Mouse (Mus musculus) 416B (cell line): ENCODE data around the gene Chd6.

Source experiments
- DNase-seq: peaks from one replicate; pipeline ENCODE4 v3.0.0; 2011; ENCODE audit warnings: low read depth

Gene Chd6

DNA sequence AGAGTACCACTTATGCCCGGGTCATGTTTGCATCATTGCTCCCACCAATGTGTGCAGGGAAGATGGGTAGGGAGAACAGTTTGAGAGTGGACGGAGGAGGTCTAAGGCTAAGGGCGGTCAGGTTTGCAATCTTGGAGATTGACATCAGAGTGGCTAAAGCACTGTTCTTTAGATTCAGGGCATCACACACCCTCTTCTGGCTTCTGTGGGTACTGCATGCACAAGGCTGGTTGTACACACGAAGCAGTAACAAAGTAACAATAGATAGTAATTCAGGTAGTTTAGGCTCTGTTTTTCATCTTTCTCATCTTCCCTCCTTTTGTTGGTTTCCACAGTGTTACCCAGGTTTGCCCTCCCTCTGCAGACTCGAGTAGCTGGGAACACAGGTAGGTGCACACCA is 177.5 kb downstream of the Chd6 start:
- no peak for DNase-seq

DNA sequence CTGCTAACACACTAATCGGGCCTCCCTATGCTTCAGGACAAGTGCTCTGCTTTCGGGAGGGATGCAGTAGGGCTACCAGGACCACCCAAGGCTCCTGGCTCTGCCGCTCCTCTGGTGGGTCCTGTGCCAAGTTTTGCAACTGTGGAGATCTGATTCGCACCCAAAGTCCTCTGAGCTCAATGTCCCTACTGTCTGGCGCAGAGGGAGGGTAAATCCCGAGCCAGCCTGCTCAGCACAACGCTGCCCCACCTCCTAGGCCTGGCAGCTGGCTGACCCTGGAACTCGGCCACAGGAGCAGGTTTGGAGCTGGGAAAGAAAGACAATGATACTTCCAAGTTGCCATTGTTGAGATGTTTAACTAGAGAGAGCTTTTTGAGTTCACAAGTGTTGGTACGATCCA is 183.7 kb downstream of the Chd6 start:
- no peak for DNase-seq

DNA sequence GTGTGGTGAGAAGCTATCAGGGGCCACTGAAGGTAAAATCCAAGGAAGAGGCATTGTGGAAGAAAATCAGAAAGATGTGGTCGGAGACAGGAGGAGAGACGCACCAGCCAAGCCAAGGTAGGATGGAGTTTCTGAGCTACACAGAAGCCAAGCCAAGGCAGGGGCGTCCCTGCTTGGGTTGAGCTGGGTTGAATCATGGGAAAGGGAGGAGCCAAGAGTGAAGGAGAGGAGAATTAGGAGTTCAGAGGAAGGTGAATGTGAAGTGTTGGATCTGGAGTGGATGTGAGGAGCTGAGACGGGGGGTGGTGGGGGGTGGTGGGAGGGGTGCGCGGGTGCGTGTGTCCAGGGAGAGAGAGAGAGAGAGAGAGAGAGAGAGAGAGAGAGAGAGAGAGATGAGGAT is 187.6 kb downstream of the Chd6 start:
- no peak for DNase-seq

DNA sequence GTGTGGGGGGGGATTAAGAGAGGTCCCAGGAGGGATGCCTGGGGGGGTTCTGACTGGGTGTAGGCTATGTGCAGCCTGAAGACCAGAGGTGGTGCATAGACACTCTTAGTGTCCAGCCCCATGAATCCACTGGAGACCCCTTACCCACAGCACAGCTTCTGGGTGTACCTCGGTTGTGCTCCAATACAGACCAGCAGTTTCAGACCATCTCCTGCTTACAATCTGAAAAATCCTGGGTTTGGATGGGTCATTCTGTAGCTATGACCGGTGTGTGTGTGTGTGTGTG is 190.0 kb downstream of the Chd6 start:
- DNase-seq, result no peak

DNA sequence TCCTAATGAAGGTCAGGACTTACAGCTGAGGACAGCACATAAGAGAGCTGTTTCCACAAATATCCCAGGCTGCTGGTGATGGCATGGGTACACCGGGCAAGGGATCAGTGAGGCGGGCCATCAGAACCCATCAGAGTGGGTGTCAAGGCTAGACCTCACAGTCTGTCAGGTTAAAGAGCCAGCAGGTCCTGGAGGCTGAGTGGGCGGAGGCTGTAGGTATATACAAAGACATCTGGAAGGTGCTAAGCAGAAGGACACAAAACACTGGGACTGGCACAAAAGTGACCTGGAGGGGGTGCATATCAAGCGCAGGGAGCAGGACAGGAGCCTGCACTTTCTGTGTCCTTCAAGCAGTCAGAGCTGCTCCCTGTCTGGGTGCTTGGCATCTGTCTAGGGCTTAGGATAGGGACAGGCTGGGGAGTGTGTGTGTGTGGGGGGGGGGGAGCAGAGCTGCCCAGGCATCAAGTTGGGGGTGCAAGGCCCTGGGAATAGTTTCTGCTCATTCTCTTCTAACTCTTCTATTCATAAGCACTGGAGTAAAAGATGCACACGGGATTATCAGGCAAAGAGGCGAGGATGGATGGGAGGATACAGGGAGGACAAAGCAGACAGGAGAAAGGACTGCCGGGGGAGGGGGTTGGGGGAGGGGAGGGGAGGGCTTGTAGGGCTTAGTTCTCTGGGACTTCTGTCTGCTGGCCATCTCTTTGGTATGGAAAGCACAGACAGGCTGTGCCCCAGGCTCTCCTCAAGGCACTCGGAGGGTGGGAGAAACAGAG is 190.5 kb downstream of the Chd6 start:
- DNase-seq, result no peak

DNA sequence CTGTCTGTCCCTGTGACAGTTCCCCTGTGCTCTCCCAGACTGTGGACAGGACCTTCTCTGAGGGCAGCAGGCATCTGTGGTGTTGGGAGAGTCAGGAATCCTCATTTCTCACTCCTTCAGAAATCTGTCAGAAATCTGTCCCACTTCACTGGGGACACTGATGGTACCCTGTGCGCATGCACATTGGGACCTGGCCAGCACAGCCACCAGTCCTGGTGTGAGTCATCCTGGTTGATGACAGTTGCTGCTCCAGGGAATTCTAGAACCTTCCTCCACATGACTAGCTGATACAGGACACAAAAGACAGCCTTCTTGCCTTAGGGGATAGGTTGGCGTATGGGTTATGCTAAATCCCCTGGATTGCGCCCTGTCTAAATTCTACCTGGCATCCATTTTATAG is 191.6 kb downstream of the Chd6 start:
- DNase-seq, result no peak

DNA sequence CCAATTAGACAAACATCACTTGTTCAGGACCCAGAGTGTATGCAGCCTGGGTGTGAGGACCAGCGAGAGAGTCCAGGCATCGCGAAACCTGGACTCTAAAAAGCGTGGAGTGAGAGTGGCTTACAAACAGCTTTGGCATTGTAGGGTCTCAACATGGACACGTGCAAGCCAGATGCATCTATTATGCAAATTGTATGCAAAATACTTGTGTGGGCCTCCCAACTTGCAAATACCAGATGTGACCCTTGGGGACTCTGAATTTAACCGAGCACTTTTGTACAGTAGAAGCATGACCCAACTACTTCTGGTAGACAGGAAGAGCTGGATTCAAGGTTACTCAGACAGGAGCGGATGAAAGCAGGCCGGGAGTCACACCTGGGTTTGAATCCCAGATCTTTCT is 192.2 kb downstream of the Chd6 start:
- no peak for DNase-seq

DNA sequence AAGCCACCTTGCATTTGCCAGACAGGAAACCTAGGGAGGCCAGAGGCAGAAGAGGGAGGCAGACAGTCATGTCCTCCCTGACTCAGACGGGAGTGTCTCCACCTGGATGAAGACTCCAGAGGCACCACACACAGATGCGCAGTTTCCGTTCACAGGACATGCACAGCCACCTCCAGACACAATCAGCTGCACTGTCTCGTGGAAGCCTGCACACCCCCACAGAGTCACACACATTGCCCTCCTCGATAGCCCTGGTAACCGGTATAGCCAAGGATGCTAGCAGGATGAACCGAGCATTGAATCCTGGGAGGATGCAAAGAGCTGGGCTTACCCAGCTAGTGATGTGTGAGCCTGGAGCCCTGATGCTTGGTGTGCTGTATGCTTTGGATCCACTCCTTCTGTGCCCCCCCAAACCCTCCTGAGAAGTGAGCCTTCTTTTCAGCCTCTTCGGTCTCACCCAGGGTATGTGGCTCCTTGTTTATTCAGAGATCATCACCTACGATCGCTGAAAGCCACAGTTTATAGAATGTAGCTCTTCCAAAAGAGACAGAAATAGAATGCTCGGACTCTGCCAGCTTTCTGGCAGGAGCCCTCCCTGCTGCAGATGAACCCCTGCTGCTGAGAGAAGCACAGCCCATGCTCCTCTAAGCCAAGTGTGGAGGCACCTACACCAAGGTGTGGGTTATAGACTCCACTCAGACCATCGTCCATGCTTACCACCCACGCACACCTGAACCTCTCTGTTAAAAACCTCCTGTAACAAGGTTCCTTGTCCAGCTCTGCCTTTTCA is 192.9 kb downstream of the Chd6 start:
- no peak for DNase-seq

DNA sequence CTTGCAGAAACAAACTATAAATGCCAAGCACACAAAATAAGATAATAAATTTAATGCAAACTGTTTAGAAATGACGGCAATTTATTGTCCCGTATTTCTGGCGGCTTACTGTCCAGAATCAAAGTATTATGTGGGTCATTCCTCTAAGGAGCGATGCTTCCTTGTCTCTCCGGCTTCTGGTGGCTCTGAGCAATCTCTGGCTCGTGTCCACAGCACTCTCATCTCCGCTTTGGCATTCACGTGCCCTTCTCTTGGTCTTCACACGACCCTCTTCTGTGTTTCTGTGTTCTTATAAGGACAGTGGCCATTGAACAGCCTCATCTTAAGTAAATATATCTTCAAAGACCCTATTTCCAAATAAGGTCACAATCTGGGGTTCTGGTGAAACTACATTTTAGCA is 194.2 kb downstream of the Chd6 start:
- no peak for DNase-seq

DNA sequence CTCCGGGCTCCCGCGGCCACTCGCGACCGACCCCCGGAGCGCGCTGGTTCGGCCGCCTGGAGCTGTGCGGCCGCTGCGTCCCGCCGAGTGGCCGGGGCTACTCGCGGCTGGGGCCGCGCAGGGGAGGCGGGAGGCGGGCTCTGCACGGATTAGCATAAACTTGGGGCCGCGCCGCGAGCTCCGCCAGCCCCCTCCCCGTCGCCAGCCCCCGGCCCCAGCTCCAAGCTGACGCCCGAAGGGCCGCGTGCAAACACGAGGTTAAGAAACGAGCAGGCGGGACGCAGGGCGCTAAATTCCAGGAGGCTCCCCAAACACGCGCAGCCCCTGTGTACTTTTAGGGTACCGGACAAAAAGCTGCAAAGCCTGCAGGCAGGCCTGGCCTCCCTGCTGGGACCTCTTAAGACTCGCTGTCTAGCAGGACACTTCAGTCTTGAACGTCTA is 196.6 kb downstream of the Chd6 start, which contains the start of gene Emilin3:
Gene Emilin3 (minus strand): TSS at position 98 of the 441 bp plus-strand sequence.
- DNase-seq, result no peak

DNA sequence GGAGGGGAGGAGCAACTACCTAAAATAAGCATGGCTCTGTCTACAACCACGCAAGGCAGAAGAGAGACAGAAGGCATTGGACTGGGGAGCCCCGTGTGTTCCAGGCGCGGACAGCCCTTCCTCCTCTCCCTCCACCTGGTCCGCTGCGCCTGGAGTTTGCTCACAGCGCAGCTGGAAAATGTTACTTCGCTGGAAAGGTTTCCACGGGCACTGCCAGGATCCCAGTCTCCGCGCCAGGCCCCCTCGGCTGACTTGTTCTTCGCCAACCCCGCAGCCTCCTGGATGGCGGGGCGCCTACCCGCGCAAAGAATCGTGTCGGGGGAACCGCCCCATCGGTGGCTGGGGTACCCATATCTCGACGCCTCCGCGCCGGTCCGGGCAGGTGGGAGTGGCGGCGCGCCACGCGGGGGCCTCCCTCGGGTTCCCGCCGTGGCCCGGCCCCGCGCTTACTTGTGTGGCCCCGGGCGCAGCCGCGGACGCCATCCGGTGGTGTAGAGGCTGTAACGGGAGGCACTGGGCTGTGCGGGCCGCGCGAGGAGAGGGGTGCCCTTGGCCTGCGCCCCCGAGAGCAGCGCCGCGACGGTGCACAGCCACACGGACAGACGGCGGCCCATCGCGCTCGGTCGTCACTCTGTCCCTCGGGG is 197.2 kb downstream of the Chd6 start:
- no peak for DNase-seq

DNA sequence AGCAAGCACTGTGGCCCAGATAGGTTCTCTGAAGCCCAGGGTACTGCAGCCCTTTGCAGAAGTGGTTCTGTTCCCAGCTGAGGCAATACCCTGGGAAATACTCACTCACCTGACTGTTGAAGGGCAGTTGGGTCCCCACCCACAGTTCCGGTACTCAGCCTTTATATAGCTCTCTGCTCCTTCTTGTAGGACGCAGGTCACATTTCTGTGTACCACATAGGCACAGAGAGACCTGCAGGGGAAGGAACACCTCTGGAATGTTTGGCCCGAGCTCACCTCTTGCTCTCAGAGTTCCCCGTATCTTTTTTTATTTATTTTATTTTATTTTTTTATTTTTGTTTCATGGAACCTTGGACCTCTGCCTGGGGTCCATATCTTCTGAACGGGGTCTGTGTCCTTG is 198.2 kb downstream of the Chd6 start:
- no peak for DNase-seq

DNA sequence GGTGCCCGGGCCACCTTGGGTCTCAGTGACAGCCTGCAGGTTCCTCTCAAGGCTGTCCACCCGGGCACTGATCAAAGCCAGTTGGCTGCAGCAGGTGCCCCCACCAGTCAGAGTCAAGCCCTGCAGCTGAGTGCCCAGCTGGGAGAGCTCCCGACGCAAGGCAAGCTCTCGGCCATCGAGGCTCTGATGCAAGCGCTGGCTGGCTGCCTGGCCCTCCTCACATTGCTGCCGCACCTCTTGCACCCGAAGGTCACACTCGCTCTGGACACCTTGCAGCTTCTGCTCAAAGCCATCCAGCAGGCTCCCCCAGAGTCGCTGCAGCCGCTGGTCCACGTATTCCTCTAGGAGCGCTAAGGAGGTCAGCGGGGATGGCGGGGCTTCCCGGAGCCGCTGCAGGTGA is 200.3 kb downstream of the Chd6 start:
- no peak for DNase-seq

DNA sequence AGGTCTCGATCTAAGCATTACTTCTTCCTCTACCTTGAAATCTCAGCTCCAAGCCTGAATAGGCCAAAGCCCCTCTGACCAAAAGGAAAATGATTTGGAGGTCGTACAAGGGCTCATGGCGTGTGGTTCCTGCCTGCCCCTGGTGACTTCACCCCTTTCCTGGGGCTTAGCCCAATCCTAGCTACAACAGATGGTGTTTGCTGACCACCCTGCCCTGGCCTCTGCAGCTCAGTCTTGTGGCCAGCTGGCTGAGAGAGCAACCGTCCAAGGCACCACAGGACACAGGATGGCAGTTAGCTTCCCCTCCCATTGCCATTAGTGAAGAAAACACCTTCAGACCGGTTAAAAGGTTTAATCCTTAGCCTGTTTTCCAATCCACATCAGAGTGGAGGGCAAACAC is 202.8 kb downstream of the Chd6 start:
- no peak for DNase-seq

DNA sequence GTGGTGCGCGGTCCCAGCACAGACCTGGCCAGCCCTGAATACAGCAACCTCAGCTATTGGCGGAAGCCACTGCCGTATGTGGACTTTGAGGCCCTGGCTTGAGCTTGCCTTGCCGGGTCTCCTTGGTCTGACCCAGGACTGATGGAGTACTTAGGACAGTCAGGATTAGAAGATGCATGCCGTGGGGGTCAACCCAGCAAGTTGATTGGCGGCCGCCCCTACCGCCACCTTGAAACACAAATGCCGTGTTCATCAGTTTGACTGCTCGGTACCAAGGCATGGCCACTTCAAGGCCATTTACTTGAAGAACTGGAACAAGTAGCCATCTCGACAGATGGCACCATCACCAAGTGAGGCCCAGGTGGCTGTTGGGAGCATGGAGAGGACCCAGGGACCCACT is 203.6 kb downstream of the Chd6 start:
- DNase-seq, result no peak

DNA sequence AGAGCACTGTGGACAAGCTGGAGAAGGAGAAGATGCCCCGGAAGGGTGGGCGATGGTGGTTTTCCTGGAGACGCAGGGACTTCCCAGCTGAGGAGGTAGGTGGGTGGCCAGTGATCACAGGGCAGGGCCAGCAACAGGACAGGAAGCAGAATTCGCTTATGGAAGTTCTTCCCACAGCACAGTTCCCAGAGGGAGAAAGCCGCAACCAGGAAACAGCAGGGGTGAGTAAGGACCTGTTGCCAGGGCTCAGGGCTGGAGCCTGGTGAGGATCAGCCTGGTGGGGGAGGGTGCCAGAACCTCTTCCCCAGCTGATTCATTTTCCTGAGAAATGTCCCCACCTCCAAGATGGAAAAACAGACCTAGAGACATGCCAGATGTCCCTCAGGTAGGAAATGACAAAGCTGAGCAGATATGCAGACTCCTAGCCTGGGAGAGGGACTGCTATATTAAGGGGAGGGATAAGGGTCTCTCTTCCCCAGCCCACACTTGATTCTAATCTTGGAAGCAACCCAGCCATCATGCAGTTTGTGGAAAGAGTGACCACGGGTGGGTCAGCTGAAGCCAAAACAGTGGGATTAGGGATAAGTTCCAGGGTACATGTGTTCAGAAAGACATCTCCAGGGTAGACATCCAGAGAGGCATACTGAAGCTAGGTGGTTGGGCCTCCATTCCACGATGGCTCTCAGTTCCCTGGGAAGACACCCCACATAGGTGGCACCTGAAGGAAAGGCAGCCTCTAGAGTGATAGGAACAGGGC is 207.0 kb downstream of the Chd6 start:
- no peak for DNase-seq
